Mouse (Mus musculus): ENCODE measurements around the gene Vps51.

- TF ChIP-seq CTCF (IDR thresholded peaks at IDR 0.05; ENCODE audit: low read depth): no peak
- no peak for TF ChIP-seq EP300 (IDR thresholded peaks at IDR 0.05; ENCODE audit: low read depth)
Measured at GRCm38 (mm10) chr19:6042293-6042692, 34.7 kb downstream of the Vps51 start.

Data from heart, postnatal 0 days (tissue).